Mouse (Mus musculus): ENCODE measurements around the gene Clta. TPM values are rescaled to one million over a fixed set of nuclear protein-coding genes. Genes with fewer than 3 reads are reported as not detected.

The Clta gene
- polyA plus RNA-seq, 1 experiment from 2014 or later, result 237 TPM

DNA sequence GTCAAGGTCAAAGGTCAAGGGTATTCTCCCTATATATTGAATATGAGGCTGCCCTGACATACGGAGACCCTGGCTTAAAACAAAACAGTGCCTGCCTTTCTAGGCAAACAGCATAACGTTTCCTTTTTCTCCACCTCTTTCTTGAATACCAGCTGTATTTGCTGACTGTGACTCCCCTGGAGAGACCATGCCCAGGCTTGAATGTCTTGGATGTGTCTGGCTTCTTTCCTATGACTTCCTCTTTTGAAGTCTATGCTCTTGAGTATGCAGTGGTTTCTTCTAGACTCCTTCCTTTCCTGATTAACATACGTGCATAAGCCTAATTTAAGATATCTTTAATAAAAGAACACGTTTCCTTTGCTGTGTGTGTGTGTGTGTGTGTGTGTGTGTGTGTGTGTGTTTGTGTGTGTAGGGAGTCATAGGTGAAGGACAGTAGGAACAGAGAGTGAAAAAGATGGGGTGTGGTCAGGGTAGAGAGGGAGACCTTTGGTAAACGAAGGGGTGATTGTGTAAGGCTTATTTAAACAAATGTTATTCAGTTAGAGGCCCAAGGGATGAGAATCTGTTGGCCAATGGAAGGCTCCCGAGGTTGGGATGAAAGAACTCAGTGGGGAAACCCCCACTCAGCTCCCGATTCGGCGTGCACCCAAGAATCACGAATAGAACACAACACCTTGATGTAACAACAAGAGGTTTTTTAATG is 29.2 kb upstream of the Clta start:
- H3K4me2 ChIP-seq (replicated peaks; ENCODE audit: low read depth, low read length), result no peak overlapping the region
- ATAC-seq (ENCODE audit: insufficient number of reproducible peaks, insufficient read depth, low FRiP score, low read depth), result no peak
- H3K27ac ChIP-seq (ENCODE audit: low read length), result no peak overlapping the region
- WGBS, result 64% methylated on average over 10 of the region's 10 CpGs
- no peaks in the 10 kb centered on the region for H3K9me3 ChIP-seq (ENCODE audit: control insufficient read depth, low read depth, low read length)
- peaks cover 33% of the 10 kb centered on the region for H3K4me1 ChIP-seq (ENCODE audit: control insufficient read depth, insufficient read depth, low read length)
- no peaks in the 10 kb centered on the region for H3K27me3 ChIP-seq (ENCODE audit: control insufficient read depth, insufficient read depth, low read length)
- H3K9ac ChIP-seq (replicated peaks; ENCODE audit: low read depth, low read length), result no peak overlapping the region
- no peak overlapping the region for H3K4me3 ChIP-seq (ENCODE audit: low read depth, low read length)
- no peaks in the 10 kb centered on the region; the same call in 1 of the 2 replicates for H3K36me3 ChIP-seq (ENCODE audit: control insufficient read depth, insufficient read depth, low read length)

DNA sequence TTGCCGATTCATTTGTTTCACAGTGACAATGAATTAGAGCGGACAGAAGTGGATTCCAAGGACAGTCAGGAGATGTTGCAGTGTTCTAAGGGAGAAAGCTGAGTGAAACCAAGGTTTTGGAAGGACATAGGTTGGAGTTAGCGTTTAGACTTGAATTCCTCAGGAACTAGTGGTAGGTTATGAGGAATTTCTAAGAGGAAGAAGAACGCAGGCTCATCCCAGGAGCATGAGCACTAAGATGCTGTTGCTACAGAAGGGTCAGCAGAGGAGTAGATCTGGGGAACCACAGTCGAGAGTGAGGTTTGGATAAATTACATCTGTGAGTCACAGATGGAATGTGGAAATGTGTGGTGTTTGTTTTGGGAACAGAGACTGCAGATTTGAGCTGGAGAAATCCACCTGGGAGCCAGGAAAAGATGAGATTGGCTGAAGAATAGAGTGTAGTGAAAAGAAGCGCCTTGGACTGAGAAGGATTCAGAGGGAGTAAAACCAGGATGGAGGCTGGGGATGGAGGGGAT is 28.0 kb upstream of the Clta start:
- Histone ChIP-seq H3K36me3 (ENCODE audit: control insufficient read depth, insufficient read depth, low read length) (no peaks in the 10 kb centered on the region), H3K9me3 (ENCODE audit: control insufficient read depth, low read depth, low read length) (no peaks in the 10 kb centered on the region), H3K4me1 (ENCODE audit: control insufficient read depth, insufficient read depth, low read length) (peaks cover 31% of the 10 kb centered on the region), H3K9ac (replicated peaks; ENCODE audit: low read depth, low read length) (no peak overlapping the region), H3K27ac (ENCODE audit: low read length) (no peak overlapping the region), H3K27me3 (ENCODE audit: control insufficient read depth, insufficient read depth, low read length) (no peaks in the 10 kb centered on the region), H3K4me2 (replicated peaks; ENCODE audit: low read depth, low read length) (no peak overlapping the region), H3K4me3 (ENCODE audit: low read depth, low read length) (no peak overlapping the region)
- WGBS, result 80% methylated on average over 6 of the region's 6 CpGs
- ATAC-seq (ENCODE audit: insufficient number of reproducible peaks, insufficient read depth, low FRiP score, low read depth), result no peak

DNA sequence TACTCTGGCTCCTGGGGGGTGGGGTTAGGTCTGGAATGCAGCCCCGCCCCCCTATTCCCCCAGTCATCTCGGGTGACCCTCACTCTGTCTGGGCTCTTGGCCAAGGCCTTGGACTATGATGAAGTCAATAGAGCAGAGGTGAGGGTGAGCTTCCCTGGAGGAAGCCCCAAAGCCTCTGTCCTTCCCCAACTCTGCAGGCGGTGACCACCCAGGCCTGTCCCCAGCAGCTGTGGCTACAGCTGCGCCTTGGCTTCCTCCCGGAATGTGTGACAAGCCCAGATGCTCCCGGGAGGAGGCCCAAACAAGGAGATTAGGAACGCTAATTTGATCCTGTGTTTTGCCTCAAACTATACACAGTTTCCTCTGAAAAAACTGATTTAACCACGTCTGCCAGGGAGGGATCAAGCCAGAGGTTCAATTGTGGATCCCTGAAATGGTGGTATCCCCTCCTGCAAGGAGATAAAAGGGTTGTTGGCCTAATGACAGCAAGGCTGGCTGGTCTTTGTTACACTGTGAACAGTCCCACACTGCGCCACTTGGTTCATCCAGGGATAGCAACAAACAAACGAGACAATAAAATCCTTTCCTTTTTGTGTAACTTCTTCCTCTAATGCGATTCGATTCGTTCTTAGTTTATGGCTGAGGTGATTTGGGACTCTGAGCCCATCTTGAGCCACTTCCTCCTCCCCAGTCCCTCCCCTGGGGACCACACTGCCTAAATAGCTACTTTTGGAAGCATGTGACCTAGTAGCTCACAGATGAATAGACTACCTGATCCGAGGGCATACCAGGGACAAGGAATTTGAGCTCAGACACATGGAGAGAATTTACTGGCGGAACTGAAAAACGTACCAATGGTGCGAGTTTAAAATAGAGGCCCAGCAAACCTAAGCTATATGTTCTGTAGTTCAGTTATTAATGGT is 25.5 kb upstream of the Clta start:
- no peaks in the 10 kb centered on the region for H3K9me3 ChIP-seq (ENCODE audit: control insufficient read depth, low read depth, low read length)
- WGBS, result 33% methylated on average over 17 of the region's 17 CpGs

DNA sequence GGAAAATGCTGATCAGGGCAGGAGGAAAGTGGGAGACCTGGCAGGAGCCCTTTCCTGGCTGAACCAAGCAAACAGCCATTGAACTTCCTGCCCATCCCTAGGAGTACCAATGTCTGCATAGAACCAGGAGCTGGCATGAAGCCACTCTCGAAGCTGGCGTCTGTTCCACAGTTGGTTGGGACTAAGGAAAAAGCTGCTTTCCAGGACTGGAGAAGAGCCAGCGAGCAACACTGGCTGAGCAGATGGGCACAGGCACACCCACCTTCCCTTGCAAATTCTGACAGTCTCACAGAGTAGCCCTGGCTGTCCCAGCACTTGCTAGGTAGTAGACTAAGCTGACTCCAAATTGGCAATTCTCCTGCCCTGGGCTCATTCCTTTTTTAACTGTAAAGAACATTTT is 24.5 kb upstream of the Clta start:
- no peaks in the 10 kb centered on the region for H3K9me3 ChIP-seq (ENCODE audit: control insufficient read depth, low read depth, low read length)
- H3K4me2 ChIP-seq (replicated peaks; ENCODE audit: low read depth, low read length), result no peak overlapping the region
- no peaks in the 10 kb centered on the region for H3K27me3 ChIP-seq (ENCODE audit: control insufficient read depth, insufficient read depth, low read length)
- no peak overlapping the region for H3K9ac ChIP-seq (replicated peaks; ENCODE audit: low read depth, low read length)
- no peak for ATAC-seq (ENCODE audit: insufficient number of reproducible peaks, insufficient read depth, low FRiP score, low read depth)
- no peak overlapping the region for H3K4me3 ChIP-seq (ENCODE audit: low read depth, low read length)
- peaks cover 19% of the 10 kb centered on the region for H3K4me1 ChIP-seq (ENCODE audit: control insufficient read depth, insufficient read depth, low read length)
- peak overlapping the region; percentile 74; the same call in 1 of the 2 replicates for H3K27ac ChIP-seq (ENCODE audit: low read length)
- 86% methylated on average over 3 of the region's 3 CpGs for WGBS
- H3K36me3 ChIP-seq (ENCODE audit: control insufficient read depth, insufficient read depth, low read length), result no peaks in the 10 kb centered on the region

More for the DNA sequence above, 25.5 kb upstream of the Clta start:
- ATAC-seq (ENCODE audit: insufficient number of reproducible peaks, insufficient read depth, low FRiP score, low read depth), result peak; percentile 75
- Histone ChIP-seq H3K27me3 (ENCODE audit: control insufficient read depth, insufficient read depth, low read length) (no peaks in the 10 kb centered on the region), H3K4me3 (ENCODE audit: low read depth, low read length) (no peak overlapping the region), H3K4me2 (replicated peaks; ENCODE audit: low read depth, low read length) (no peak overlapping the region), H3K9ac (replicated peaks; ENCODE audit: low read depth, low read length) (no peak overlapping the region), H3K36me3 (ENCODE audit: control insufficient read depth, insufficient read depth, low read length) (no peaks in the 10 kb centered on the region), H3K4me1 (ENCODE audit: control insufficient read depth, insufficient read depth, low read length) (peaks cover 19% of the 10 kb centered on the region), H3K27ac (ENCODE audit: low read length) (peak overlapping the region; percentile 74; the same call in 1 of the 2 replicates)

DNA sequence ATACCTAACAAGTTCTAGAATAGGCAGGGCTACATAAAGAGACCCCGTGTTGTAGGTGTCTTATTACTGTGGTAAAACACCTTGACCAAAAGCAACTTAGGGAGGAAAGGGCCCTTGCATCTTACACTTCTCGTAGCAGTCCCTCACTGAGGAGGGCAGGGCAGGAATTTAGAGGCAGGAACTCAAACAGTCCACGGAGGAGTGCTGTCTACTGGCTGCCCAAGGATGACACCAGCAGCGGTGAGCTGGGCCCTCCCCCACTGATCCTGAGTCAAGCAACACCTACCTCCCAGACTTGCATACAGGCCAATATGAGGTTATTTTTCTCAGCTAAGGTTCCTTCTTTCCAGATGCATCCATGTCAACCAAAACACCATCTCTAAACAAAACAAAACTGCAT is 24.0 kb upstream of the Clta start:
- 82% methylated on average over 4 of the region's 4 CpGs for WGBS
- H3K27ac ChIP-seq (ENCODE audit: low read length), result no peak overlapping the region

DNA sequence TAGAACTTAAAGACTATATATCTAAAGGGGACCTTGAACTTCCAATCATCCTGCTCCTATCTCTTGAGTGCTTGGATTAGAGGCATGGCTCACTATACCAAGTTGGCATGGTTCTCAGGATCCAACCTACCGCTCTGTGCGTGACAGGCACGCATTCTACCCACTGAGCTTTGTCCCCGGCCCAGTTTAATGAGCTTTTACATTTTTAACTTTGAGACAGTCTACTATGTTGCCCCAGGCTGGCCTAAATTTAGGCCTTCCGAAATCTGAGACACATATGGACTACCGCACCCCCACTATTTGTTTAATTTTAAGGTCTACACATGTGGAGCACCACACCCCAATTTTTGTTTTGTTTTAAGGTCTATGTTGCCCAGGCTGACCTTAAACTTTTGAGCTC is 23.4 kb upstream of the Clta start:
- peaks cover 19% of the 10 kb centered on the region for H3K4me1 ChIP-seq (ENCODE audit: control insufficient read depth, insufficient read depth, low read length)
- no peak for ATAC-seq (ENCODE audit: insufficient number of reproducible peaks, insufficient read depth, low FRiP score, low read depth)
- no peaks in the 10 kb centered on the region for H3K9me3 ChIP-seq (ENCODE audit: control insufficient read depth, low read depth, low read length)
- H3K36me3 ChIP-seq (ENCODE audit: control insufficient read depth, insufficient read depth, low read length), result no peaks in the 10 kb centered on the region
- WGBS, result 95% methylated on average over 6 of the region's 6 CpGs
- H3K4me3 ChIP-seq (ENCODE audit: low read depth, low read length), result no peak overlapping the region
- no peak overlapping the region for H3K9ac ChIP-seq (replicated peaks; ENCODE audit: low read depth, low read length)
- no peak overlapping the region for H3K4me2 ChIP-seq (replicated peaks; ENCODE audit: low read depth, low read length)
- no peak overlapping the region for H3K27ac ChIP-seq (ENCODE audit: low read length)
- no peaks in the 10 kb centered on the region for H3K27me3 ChIP-seq (ENCODE audit: control insufficient read depth, insufficient read depth, low read length)

More for the DNA sequence above, 24.0 kb upstream of the Clta start:
- Histone ChIP-seq H3K27me3 (ENCODE audit: control insufficient read depth, insufficient read depth, low read length) (no peaks in the 10 kb centered on the region), H3K9ac (replicated peaks; ENCODE audit: low read depth, low read length) (no peak overlapping the region), H3K4me3 (ENCODE audit: low read depth, low read length) (no peak overlapping the region), H3K4me1 (ENCODE audit: control insufficient read depth, insufficient read depth, low read length) (peaks cover 19% of the 10 kb centered on the region), H3K36me3 (ENCODE audit: control insufficient read depth, insufficient read depth, low read length) (no peaks in the 10 kb centered on the region), H3K9me3 (ENCODE audit: control insufficient read depth, low read depth, low read length) (no peaks in the 10 kb centered on the region), H3K4me2 (replicated peaks; ENCODE audit: low read depth, low read length) (no peak overlapping the region)
- ATAC-seq (ENCODE audit: insufficient number of reproducible peaks, insufficient read depth, low FRiP score, low read depth), result no peak

DNA sequence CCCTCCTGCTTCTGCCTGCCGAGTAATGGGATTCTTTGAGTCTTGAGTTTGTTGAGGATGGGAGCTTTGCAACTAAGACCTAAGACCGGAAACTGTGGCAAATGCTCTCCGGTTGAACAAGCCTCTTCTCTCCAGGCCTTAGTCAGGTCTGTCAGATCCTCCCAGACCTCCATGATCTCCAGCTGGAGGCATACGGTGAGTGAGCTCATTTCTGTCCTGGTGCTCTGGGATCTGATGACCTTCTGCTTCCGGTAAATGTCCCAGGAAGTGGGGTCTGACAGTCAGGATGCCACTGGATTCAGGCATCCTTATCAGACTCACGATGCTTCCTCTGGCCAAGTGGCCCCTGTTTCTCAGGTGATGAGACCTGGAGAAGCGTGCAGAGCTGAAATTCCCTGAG is 23.0 kb upstream of the Clta start:
- no peaks in the 10 kb centered on the region for H3K9me3 ChIP-seq (ENCODE audit: control insufficient read depth, low read depth, low read length)
- 90% methylated on average over 7 of the region's 7 CpGs for WGBS
- no peak overlapping the region for H3K4me3 ChIP-seq (ENCODE audit: low read depth, low read length)
- no peak for ATAC-seq (ENCODE audit: insufficient number of reproducible peaks, insufficient read depth, low FRiP score, low read depth)
- no peaks in the 10 kb centered on the region for H3K27me3 ChIP-seq (ENCODE audit: control insufficient read depth, insufficient read depth, low read length)
- peaks cover 19% of the 10 kb centered on the region for H3K4me1 ChIP-seq (ENCODE audit: control insufficient read depth, insufficient read depth, low read length)
- no peak overlapping the region for H3K4me2 ChIP-seq (replicated peaks; ENCODE audit: low read depth, low read length)
- H3K36me3 ChIP-seq (ENCODE audit: control insufficient read depth, insufficient read depth, low read length), result no peaks in the 10 kb centered on the region
- H3K9ac ChIP-seq (replicated peaks; ENCODE audit: low read depth, low read length), result no peak overlapping the region
- H3K27ac ChIP-seq (ENCODE audit: low read length), result no peak overlapping the region

DNA sequence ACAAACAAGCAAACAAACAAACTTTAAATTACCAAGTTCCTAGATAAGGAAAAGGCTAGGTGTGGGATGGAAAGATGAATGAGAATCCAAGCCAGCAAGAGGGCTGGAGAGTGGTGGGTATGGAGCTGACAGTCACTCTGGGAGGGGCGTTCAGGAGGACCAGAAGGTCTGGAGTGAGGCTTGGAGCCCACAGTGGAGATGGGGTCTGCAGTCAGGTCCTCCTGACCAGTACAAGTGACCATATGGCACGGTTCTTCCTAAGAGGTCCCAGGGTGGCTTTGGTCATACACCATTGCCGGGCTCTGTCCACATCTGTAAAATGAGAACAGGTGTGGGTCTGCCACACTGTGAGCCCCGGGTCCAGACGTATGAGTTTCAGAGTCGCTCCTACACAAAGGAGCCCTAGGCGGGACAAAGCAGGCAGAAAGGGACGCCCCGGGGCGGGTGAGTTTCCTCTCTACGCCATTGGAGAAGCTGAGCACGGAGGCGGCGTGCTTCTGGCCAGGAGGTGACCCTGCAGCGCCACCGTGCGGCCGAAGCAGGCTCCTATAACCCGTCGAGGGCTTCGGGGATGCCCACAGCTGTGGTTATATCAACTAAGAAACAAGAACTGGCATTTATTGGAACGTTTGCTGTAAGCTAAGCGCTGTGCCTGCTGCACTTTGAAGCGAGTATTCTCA is 22.1 kb upstream of the Clta start:
- H3K9me3 ChIP-seq (ENCODE audit: control insufficient read depth, low read depth, low read length), result no peaks in the 10 kb centered on the region
- 2% methylated on average over 24 of the region's 24 CpGs for WGBS
- peaks cover 17% of the 10 kb centered on the region; the same call in 1 of the 2 replicates for H3K4me1 ChIP-seq (ENCODE audit: control insufficient read depth, insufficient read depth, low read length)
- H3K27ac ChIP-seq (ENCODE audit: low read length), result peak overlapping the region; percentile 35
- no peaks in the 10 kb centered on the region for H3K27me3 ChIP-seq (ENCODE audit: control insufficient read depth, insufficient read depth, low read length)
- peak overlapping the region; percentile 55 for H3K4me2 ChIP-seq (replicated peaks; ENCODE audit: low read depth, low read length)
- H3K36me3 ChIP-seq (ENCODE audit: control insufficient read depth, insufficient read depth, low read length), result no peaks in the 10 kb centered on the region
- H3K4me3 ChIP-seq (ENCODE audit: low read depth, low read length), result peak overlapping the region; percentile 24
- 0 out of 2 replicates have a peak overlapping the region, but pooled peaks have one; percentile 33 for H3K9ac ChIP-seq (replicated peaks; ENCODE audit: low read depth, low read length)
- peak; percentile 91 for ATAC-seq (ENCODE audit: insufficient number of reproducible peaks, insufficient read depth, low FRiP score, low read depth)

All from stomach, embryonic 14.5 days (tissue).